ENCODE assay signal across 10 mouse cellular contexts in genomic region chr16:47765742-47766141, GRCm38 (mm10).
DNase-seq lines count a peak whose midpoint lies in the region; ATAC-seq and TF ChIP-seq lines count a peak whose summit lies in the region.
"Had no signal": no experiment of that assay in that cellular context is flagged by ENCODE, and none has a peak within 500 bp of the region (broad histone marks: within the 10 kb centered on the region; RNA-seq: fewer than 3 reads in every experiment).

No protein-coding gene starts in this region.

- DNase-seq in frontal cortex, postnatal 14 days (ENCODE audit: low spot score in 2 of 2) = no peak
- peak; percentile 37 for DNase-seq in midbrain, embryonic 14.5 days
- peak; percentile 57 for DNase-seq in embryo, embryonic 10 days (ENCODE audit: low spot score)
- DNase-seq in liver, postnatal 0 days = no peak
- DNase-seq in thymus, postnatal 4 days = no peak
- DNase-seq in heart, embryonic 10.5 days (ENCODE audit: low spot score) = no peak

- TF ChIP-seq EP300 in liver, postnatal 0 days (IDR thresholded peaks at IDR 0.05; ENCODE audit: low read depth) = no peak

- H3K9me3 ChIP-seq in midbrain, embryonic 14.5 days (ENCODE audit: control insufficient read depth, low read length) = no peaks in the 10 kb centered on the region
- no peaks in the 10 kb centered on the region for H3K9me3 ChIP-seq in midbrain, embryonic 16.5 days (replicated peaks; ENCODE audit: control insufficient read depth, low read length, poor library complexity, severe bottlenecking)
- H3K9me3 ChIP-seq in liver, postnatal 0 days (ENCODE audit: low read length) = no peaks in the 10 kb centered on the region
- H3K9me3 ChIP-seq in heart, embryonic 10.5 days = no peaks in the 10 kb centered on the region
- H3K9me3 ChIP-seq: limb, embryonic 12.5 days had no signal

- no peaks in the 10 kb centered on the region for H3K27me3 ChIP-seq in midbrain, embryonic 14.5 days (ENCODE audit: control insufficient read depth, insufficient read depth, low read length)
- H3K27me3 ChIP-seq in midbrain, embryonic 16.5 days (ENCODE audit: control insufficient read depth, insufficient read depth, low read depth, low read length) = no peaks in the 10 kb centered on the region
- H3K27me3 ChIP-seq in liver, postnatal 0 days (ENCODE audit: insufficient read depth, low read length) = no peaks in the 10 kb centered on the region
- H3K27me3 ChIP-seq in heart, embryonic 10.5 days (ENCODE audit: insufficient read depth, poor library complexity, severe bottlenecking) = no peaks in the 10 kb centered on the region
- H3K27me3 ChIP-seq: limb, embryonic 12.5 days had no signal

- H3K4me1 ChIP-seq in midbrain, embryonic 14.5 days (ENCODE audit: control insufficient read depth, insufficient read depth, low read length) = no peaks in the 10 kb centered on the region
- H3K4me1 ChIP-seq in midbrain, embryonic 16.5 days (ENCODE audit: control insufficient read depth, insufficient read depth, low read length) = no peaks in the 10 kb centered on the region
- H3K4me1 ChIP-seq in liver, postnatal 0 days (ENCODE audit: insufficient read depth) = no peaks in the 10 kb centered on the region
- H3K4me1 ChIP-seq in heart, embryonic 10.5 days = no peaks in the 10 kb centered on the region
- H3K4me1 ChIP-seq: limb, embryonic 12.5 days had no signal

- no peak overlapping the region for H3K27ac ChIP-seq in midbrain, embryonic 14.5 days (replicated peaks; ENCODE audit: low read depth, low read length)
- no peak overlapping the region for H3K27ac ChIP-seq in midbrain, embryonic 16.5 days (ENCODE audit: low read length)
- no peak overlapping the region for H3K27ac ChIP-seq in liver, postnatal 0 days (ENCODE audit: low read depth)
- H3K27ac ChIP-seq in heart, embryonic 10.5 days = no peak overlapping the region
- H3K27ac ChIP-seq: limb, embryonic 12.5 days had no signal

- no peak overlapping the region for H3K4me2 ChIP-seq in midbrain, embryonic 14.5 days (ENCODE audit: low read length)
- no peak overlapping the region for H3K4me2 ChIP-seq in midbrain, embryonic 16.5 days (ENCODE audit: low read length)
- H3K4me2 ChIP-seq in liver, postnatal 0 days (ENCODE audit: low read depth, low read length) = no peak overlapping the region
- H3K4me2 ChIP-seq: limb, embryonic 12.5 days had no signal

- TF ChIP-seq CTCF in liver, postnatal 0 days (IDR thresholded peaks at IDR 0.05; ENCODE audit: low read depth) = 0 out of 2 replicates have a peak, but pooled peaks have one; percentile 4

- no peak overlapping the region for H3K9ac ChIP-seq in midbrain, embryonic 14.5 days (replicated peaks; ENCODE audit: low read length)
- no peak overlapping the region for H3K9ac ChIP-seq in midbrain, embryonic 16.5 days (ENCODE audit: low read depth, low read length)
- H3K9ac ChIP-seq in liver, postnatal 0 days (replicated peaks) = no peak overlapping the region
- H3K9ac ChIP-seq: limb, embryonic 12.5 days had no signal

- ATAC-seq in frontal cortex, adult (ENCODE audit: low TSS enrichment) = peak; percentile 74
- ATAC-seq in midbrain, embryonic 14.5 days (ENCODE audit: low FRiP score, low TSS enrichment) = no peak
- ATAC-seq in midbrain, embryonic 16.5 days = no peak
- no peak for ATAC-seq in liver, postnatal 0 days

- H3K4me3 ChIP-seq in midbrain, embryonic 14.5 days (replicated peaks; ENCODE audit: low read depth, low read length) = no peak overlapping the region
- H3K4me3 ChIP-seq in midbrain, embryonic 16.5 days (ENCODE audit: low read depth, low read length) = no peak overlapping the region
- H3K4me3 ChIP-seq in liver, postnatal 0 days (ENCODE audit: low read depth, low read length) = no peak overlapping the region
- H3K4me3 ChIP-seq in heart, embryonic 10.5 days = no peak overlapping the region
- H3K4me3 ChIP-seq: erythroblast, embryonic 14.5 days; limb, embryonic 12.5 days had no signal

- no peaks in the 10 kb centered on the region for H3K36me3 ChIP-seq in midbrain, embryonic 14.5 days (ENCODE audit: control insufficient read depth, insufficient read depth, low read length)
- no peaks in the 10 kb centered on the region for H3K36me3 ChIP-seq in midbrain, embryonic 16.5 days (ENCODE audit: control insufficient read depth, insufficient read depth, low read length)
- no peaks in the 10 kb centered on the region for H3K36me3 ChIP-seq in liver, postnatal 0 days (replicated peaks; ENCODE audit: insufficient read depth, low read length)
- no peaks in the 10 kb centered on the region for H3K36me3 ChIP-seq in heart, embryonic 10.5 days
- H3K36me3 ChIP-seq: limb, embryonic 12.5 days had no signal

- 62% methylated on average over 3 of the region's 3 CpGs for WGBS in midbrain, embryonic 14.5 days
- 65% methylated on average over 3 of the region's 3 CpGs for WGBS in midbrain, embryonic 16.5 days
- WGBS in liver, postnatal 0 days (ENCODE audit: insufficient replicate concordance) = 56% methylated on average over 3 of the region's 3 CpGs
- WGBS in heart, embryonic 10.5 days = 48% methylated on average over 3 of the region's 3 CpGs

Comparison
In these comparisons a context has a peak if more than half of its experiments do, and no peak if none do; other contexts are left out.
1. DNase-seq: peak in midbrain, embryonic 14.5 days (single experiment) and embryo, embryonic 10 days (single experiment); none in frontal cortex, postnatal 14 days (0 of 2), liver, postnatal 0 days (single experiment), thymus, postnatal 4 days (single experiment) and heart, embryonic 10.5 days (single experiment).